Mouse (Mus musculus): Measurements from ENCODE around the gene Obscn. TPM values are rescaled to one million over a fixed set of nuclear protein-coding genes. Genes with fewer than 3 reads are reported as not detected.

Obscn gene
- polyA plus RNA-seq, 1 experiment from 2014 or later: 1.2 TPM

- Histone ChIP-seq H3K27ac (ENCODE audit: low read depth, low read length) (no peak overlapping the region), H3K4me2 (no peak overlapping the region), H3K9me3 (ENCODE audit: control insufficient read depth, low read length) (no peaks in the 10 kb centered on the region), H3K27me3 (replicated peaks; ENCODE audit: control insufficient read depth, insufficient read depth, low read length) (no peaks in the 10 kb centered on the region), H3K4me1 (replicated peaks; ENCODE audit: control insufficient read depth, insufficient read depth, low read length) (no peaks in the 10 kb centered on the region), H3K36me3 (ENCODE audit: control insufficient read depth, insufficient read depth, low read length) (no peaks in the 10 kb centered on the region), H3K4me3 (ENCODE audit: low read depth, low read length) (no peak overlapping the region), H3K9ac (ENCODE audit: low read depth, low read length) (no peak overlapping the region)
- 77% methylated on average over 9 of the region's 9 CpGs for WGBS
- ATAC-seq (replicated peaks; ENCODE audit: low FRiP score) (no peak), DNase-seq (ENCODE audit: low spot score) (no peak)
Measured at GRCm38 (mm10) chr11:59067921-59068320, 68.3 kb downstream of the Obscn start.

GRCm38 (mm10) chr11:59058025-59058424 is 78.2 kb downstream of the Obscn start:
- Histone ChIP-seq H3K36me3 (ENCODE audit: control insufficient read depth, insufficient read depth, low read length) (no peaks in the 10 kb centered on the region), H3K27ac (ENCODE audit: low read depth, low read length) (no peak overlapping the region), H3K9me3 (ENCODE audit: control insufficient read depth, low read length) (no peaks in the 10 kb centered on the region), H3K4me1 (replicated peaks; ENCODE audit: control insufficient read depth, insufficient read depth, low read length) (no peaks in the 10 kb centered on the region), H3K27me3 (replicated peaks; ENCODE audit: control insufficient read depth, insufficient read depth, low read length) (no peaks in the 10 kb centered on the region), H3K4me2 (no peak overlapping the region), H3K4me3 (ENCODE audit: low read depth, low read length) (no peak overlapping the region), H3K9ac (ENCODE audit: low read depth, low read length) (no peak overlapping the region)
- no peak for ATAC-seq (replicated peaks; ENCODE audit: low FRiP score)
- WGBS: 64% methylated on average over 3 of the region's 3 CpGs
- DNase-seq (ENCODE audit: low spot score): no peak

- no peaks in the 10 kb centered on the region for H3K36me3 ChIP-seq (ENCODE audit: control insufficient read depth, insufficient read depth, low read length)
- no peaks in the 10 kb centered on the region for H3K4me1 ChIP-seq (replicated peaks; ENCODE audit: control insufficient read depth, insufficient read depth, low read length)
- DNase-seq (ENCODE audit: low spot score) (no peak), ATAC-seq (replicated peaks; ENCODE audit: low FRiP score) (no peak)
- no peak overlapping the region for H3K27ac ChIP-seq (ENCODE audit: low read depth, low read length)
- no peak overlapping the region for H3K4me3 ChIP-seq (ENCODE audit: low read depth, low read length)
- no peaks in the 10 kb centered on the region for H3K9me3 ChIP-seq (ENCODE audit: control insufficient read depth, low read length)
- no peak overlapping the region for H3K9ac ChIP-seq (ENCODE audit: low read depth, low read length)
- H3K4me2 ChIP-seq: no peak overlapping the region
- H3K27me3 ChIP-seq (replicated peaks; ENCODE audit: control insufficient read depth, insufficient read depth, low read length): no peaks in the 10 kb centered on the region; the same call in 1 of the 2 replicates
- WGBS: 85% methylated on average over 9 of the region's 9 CpGs
Measured at GRCm38 (mm10) chr11:59051031-59051430, 85.2 kb downstream of the Obscn start.

- Histone ChIP-seq H3K9ac (ENCODE audit: low read depth, low read length) (no peak overlapping the region), H3K4me2 (no peak overlapping the region), H3K27me3 (replicated peaks; ENCODE audit: control insufficient read depth, insufficient read depth, low read length) (no peaks in the 10 kb centered on the region), H3K36me3 (ENCODE audit: control insufficient read depth, insufficient read depth, low read length) (no peaks in the 10 kb centered on the region), H3K4me1 (replicated peaks; ENCODE audit: control insufficient read depth, insufficient read depth, low read length) (no peaks in the 10 kb centered on the region), H3K27ac (ENCODE audit: low read depth, low read length) (no peak overlapping the region), H3K9me3 (ENCODE audit: control insufficient read depth, low read length) (no peaks in the 10 kb centered on the region), H3K4me3 (ENCODE audit: low read depth, low read length) (no peak overlapping the region)
- ATAC-seq (replicated peaks; ENCODE audit: low FRiP score) (no peak), DNase-seq (ENCODE audit: low spot score) (no peak)
- WGBS: 87% methylated on average over 15 of the region's 15 CpGs
Measured at GRCm38 (mm10) chr11:59044703-59045330, 91.4 kb downstream of the Obscn start.

GRCm38 (mm10) chr11:59029003-59029402 is 107.2 kb downstream of the Obscn start:
- no peak overlapping the region for H3K9ac ChIP-seq (ENCODE audit: low read depth, low read length)
- no peak overlapping the region for H3K27ac ChIP-seq (ENCODE audit: low read depth, low read length)
- no peaks in the 10 kb centered on the region for H3K27me3 ChIP-seq (replicated peaks; ENCODE audit: control insufficient read depth, insufficient read depth, low read length)
- no peaks in the 10 kb centered on the region for H3K4me1 ChIP-seq (replicated peaks; ENCODE audit: control insufficient read depth, insufficient read depth, low read length)
- no peaks in the 10 kb centered on the region for H3K36me3 ChIP-seq (ENCODE audit: control insufficient read depth, insufficient read depth, low read length)
- WGBS: 81% methylated on average over 13 of the region's 13 CpGs
- H3K9me3 ChIP-seq (ENCODE audit: control insufficient read depth, low read length): no peaks in the 10 kb centered on the region
- no peak for ATAC-seq (replicated peaks; ENCODE audit: low FRiP score)
- no peak overlapping the region for H3K4me3 ChIP-seq (ENCODE audit: low read depth, low read length)
- no peak for DNase-seq (ENCODE audit: low spot score)
- no peak overlapping the region for H3K4me2 ChIP-seq

GRCm38 (mm10) chr11:59026411-59026810 is 109.8 kb downstream of the Obscn start:
- 77% methylated on average over 6 of the region's 6 CpGs for WGBS
- Histone ChIP-seq H3K9me3 (ENCODE audit: control insufficient read depth, low read length) (no peaks in the 10 kb centered on the region), H3K36me3 (ENCODE audit: control insufficient read depth, insufficient read depth, low read length) (no peaks in the 10 kb centered on the region), H3K27me3 (replicated peaks; ENCODE audit: control insufficient read depth, insufficient read depth, low read length) (no peaks in the 10 kb centered on the region), H3K4me3 (ENCODE audit: low read depth, low read length) (no peak overlapping the region), H3K4me2 (no peak overlapping the region), H3K27ac (ENCODE audit: low read depth, low read length) (no peak overlapping the region), H3K9ac (ENCODE audit: low read depth, low read length) (no peak overlapping the region), H3K4me1 (replicated peaks; ENCODE audit: control insufficient read depth, insufficient read depth, low read length) (no peaks in the 10 kb centered on the region)
- no peak for DNase-seq (ENCODE audit: low spot score)
- no peak for ATAC-seq (replicated peaks; ENCODE audit: low FRiP score)

GRCm38 (mm10) chr11:59015052-59015451 is 121.2 kb downstream of the Obscn start:
- ATAC-seq (replicated peaks; ENCODE audit: low FRiP score): no peak
- no peak overlapping the region for H3K9ac ChIP-seq (ENCODE audit: low read depth, low read length)
- H3K27ac ChIP-seq (ENCODE audit: low read depth, low read length): no peak overlapping the region
- H3K4me1 ChIP-seq (replicated peaks; ENCODE audit: control insufficient read depth, insufficient read depth, low read length): no peaks in the 10 kb centered on the region
- 35% methylated on average over 9 of the region's 9 CpGs for WGBS
- no peak overlapping the region for H3K4me2 ChIP-seq
- no peaks in the 10 kb centered on the region for H3K27me3 ChIP-seq (replicated peaks; ENCODE audit: control insufficient read depth, insufficient read depth, low read length)
- no peaks in the 10 kb centered on the region for H3K9me3 ChIP-seq (ENCODE audit: control insufficient read depth, low read length)
- H3K36me3 ChIP-seq (ENCODE audit: control insufficient read depth, insufficient read depth, low read length): no peaks in the 10 kb centered on the region
- DNase-seq (ENCODE audit: low spot score): no peak
- H3K4me3 ChIP-seq (ENCODE audit: low read depth, low read length): no peak overlapping the region

GRCm38 (mm10) chr11:59002327-59003079 is 133.7 kb downstream of the Obscn start:
- no peak overlapping the region for H3K9ac ChIP-seq (ENCODE audit: low read depth, low read length)
- no peaks in the 10 kb centered on the region for H3K36me3 ChIP-seq (ENCODE audit: control insufficient read depth, insufficient read depth, low read length)
- H3K27ac ChIP-seq (ENCODE audit: low read depth, low read length): no peak overlapping the region
- DNase-seq (ENCODE audit: low spot score) (no peak), ATAC-seq (replicated peaks; ENCODE audit: low FRiP score) (no peak)
- H3K4me2 ChIP-seq: no peak overlapping the region
- no peaks in the 10 kb centered on the region for H3K27me3 ChIP-seq (replicated peaks; ENCODE audit: control insufficient read depth, insufficient read depth, low read length)
- no peak overlapping the region for H3K4me3 ChIP-seq (ENCODE audit: low read depth, low read length)
- no peaks in the 10 kb centered on the region for H3K4me1 ChIP-seq (replicated peaks; ENCODE audit: control insufficient read depth, insufficient read depth, low read length)
- H3K9me3 ChIP-seq (ENCODE audit: control insufficient read depth, low read length): no peaks in the 10 kb centered on the region
- WGBS: 75% methylated on average over 7 of the region's 7 CpGs

- H3K36me3 ChIP-seq (ENCODE audit: control insufficient read depth, insufficient read depth, low read length): no peaks in the 10 kb centered on the region
- H3K27ac ChIP-seq (ENCODE audit: low read depth, low read length): no peak overlapping the region
- no peak for ATAC-seq (replicated peaks; ENCODE audit: low FRiP score)
- H3K9ac ChIP-seq (ENCODE audit: low read depth, low read length): no peak overlapping the region
- no peaks in the 10 kb centered on the region for H3K9me3 ChIP-seq (ENCODE audit: control insufficient read depth, low read length)
- no peak overlapping the region for H3K4me3 ChIP-seq (ENCODE audit: low read depth, low read length)
- no peak for DNase-seq (ENCODE audit: low spot score)
- WGBS: 90% methylated on average over 21 of the region's 21 CpGs
- H3K27me3 ChIP-seq (replicated peaks; ENCODE audit: control insufficient read depth, insufficient read depth, low read length): peaks cover 1% of the 10 kb centered on the region; the same call in 1 of the 2 replicates
- no peak overlapping the region for H3K4me2 ChIP-seq
- peaks cover 6% of the 10 kb centered on the region; the same call in 1 of the 2 replicates for H3K4me1 ChIP-seq (replicated peaks; ENCODE audit: control insufficient read depth, insufficient read depth, low read length)
Measured at GRCm38 (mm10) chr11:59000635-59001034, 135.6 kb downstream of the Obscn start.
